Mouse (Mus musculus) effector memory CD4-positive, alpha-beta T cell, adult 7 months (primary cell): Measurements from ENCODE around the gene Ddx24. TPM values are rescaled to one million over a fixed set of nuclear protein-coding genes. Genes with fewer than 3 reads are reported as not detected.

Experiments
- polyA plus RNA-seq: library from polyadenylated mRNA; unstranded; fragments of 100-300 nt; shearing (Covaris generic); gene quantifications from one replicate; pipeline ENCODE4 v1.2.1, GENCODE M21; 2017

Ddx24 gene
- 202 TPM for polyA plus RNA-seq

GRCm38 (mm10) chr12:103425729-103426470 lies at the start of gene Ddx24:
Ddx24 (minus strand) TSS chr12:103425830.

GRCm38 (mm10) chr12:103457140-103457539 lies 31.5 kb upstream of the Ddx24 start, which contains the start of gene Ifi27l2b:
Ifi27l2b (minus strand) TSS chr12:103457223.

GRCm38 (mm10) chr12:103443524-103443923 lies 17.9 kb upstream of the Ddx24 start, which contains the start of gene Ifi27l2a:
Ifi27l2a (minus strand) TSS chr12:103443680.

GRCm38 (mm10) chr12:103433986-103434731 lies 8.5 kb upstream of the Ddx24 start, which contains the start of gene Ifi27:
Ifi27 (plus strand) TSS chr12:103434211.

GRCm38 (mm10) chr12:103407720-103408119 lies 17.9 kb downstream of the Ddx24 start, which contains the start of gene 9330161L09Rik:
9330161L09Rik (minus strand) TSS chr12:103407820.

GRCm38 (mm10) chr12:103388505-103389347 lies 36.9 kb downstream of the Ddx24 start, which contains the start of gene Otub2:
Otub2 (plus strand) TSS chr12:103388682.

Other genes starting within 250 kb of the Ddx24 start
- not detected for gene Prima1, start 183.7 kb downstream of the Ddx24 start, polyA plus RNA-seq
- not detected for gene Fam181a, start 114.9 kb downstream of the Ddx24 start, polyA plus RNA-seq
- gene Asb2, start 69.8 kb downstream of the Ddx24 start, polyA plus RNA-seq = 8.8 TPM
- 3.0 TPM for gene Otub2, start 37.1 kb downstream of the Ddx24 start, polyA plus RNA-seq
- 0.51 TPM for gene 9330161L09Rik, start 18.0 kb downstream of the Ddx24 start, polyA plus RNA-seq
- gene Ifi27, start 8.4 kb upstream of the Ddx24 start, polyA plus RNA-seq = 309 TPM
- 204 TPM for gene Ifi27l2a, start 17.9 kb upstream of the Ddx24 start, polyA plus RNA-seq
- gene Ifi27l2b, start 31.4 kb upstream of the Ddx24 start, polyA plus RNA-seq = 0.83 TPM
- not detected for gene Ppp4r4, start 106.5 kb upstream of the Ddx24 start, polyA plus RNA-seq
- not detected for gene Serpina10, start 205.6 kb upstream of the Ddx24 start, polyA plus RNA-seq
- not detected for gene Serpina6, start 231.4 kb upstream of the Ddx24 start, polyA plus RNA-seq